Mouse (Mus musculus): Measurements from ENCODE around the gene Cd79a.

Gene Cd79a

DNA sequence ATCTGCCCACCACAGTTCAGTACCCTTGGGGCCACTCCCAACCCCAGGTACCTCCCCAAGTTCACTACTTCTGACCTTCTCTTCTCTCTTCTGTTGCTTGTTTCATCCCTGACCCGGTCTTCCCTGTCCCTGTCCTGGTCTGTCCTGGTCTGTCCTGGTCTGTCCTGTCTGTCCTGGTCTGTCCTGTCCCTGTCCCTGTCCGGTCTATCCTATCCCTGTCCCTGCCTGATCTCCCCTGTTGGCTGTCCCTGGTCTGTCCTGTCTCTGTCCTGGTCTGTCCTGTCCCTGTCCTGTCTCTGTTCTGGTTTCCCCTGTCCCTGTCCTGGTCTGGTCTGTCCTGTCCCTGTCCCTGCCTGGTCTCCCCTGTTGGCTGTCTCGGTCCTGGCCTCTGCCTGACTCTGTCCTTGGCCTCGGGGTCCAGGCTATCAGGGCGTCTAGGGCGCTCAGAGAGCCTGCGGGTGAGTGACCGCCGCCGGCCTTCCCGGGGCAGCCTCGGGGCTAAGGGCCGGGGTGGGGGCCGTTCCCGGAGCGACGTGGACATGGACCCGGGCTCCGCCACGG, 21.7 kb downstream of the Cd79a start:
- no peak for DNase-seq (ENCODE audit: low read depth, low spot score)

DNA sequence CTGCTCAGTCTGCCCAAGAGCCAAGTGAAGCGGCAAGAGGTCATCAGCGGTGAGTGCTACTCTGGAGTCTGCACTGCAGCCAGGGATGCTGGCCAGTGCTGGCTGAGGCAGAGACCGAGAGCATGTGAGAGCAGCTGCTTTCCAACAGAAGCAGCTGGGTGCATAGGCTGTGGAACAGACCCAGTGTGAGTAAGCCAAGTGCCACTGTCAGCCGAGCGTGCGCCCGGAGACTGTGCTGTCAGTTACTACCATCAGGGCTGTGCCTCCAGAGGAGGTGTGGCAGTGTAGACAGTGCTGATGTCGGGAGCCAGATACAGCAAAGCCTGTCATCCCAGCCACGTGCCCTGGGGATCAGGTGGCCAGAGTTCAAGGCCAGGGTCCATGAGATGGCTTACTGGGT, 22.5 kb downstream of the Cd79a start:
- DNase-seq (ENCODE audit: low read depth, low spot score), result no peak

GRCm38 (mm10) chr7:24930475-24930874, 33.3 kb downstream of the Cd79a start:
- DNase-seq (ENCODE audit: low read depth, low spot score), result no peak

DNA sequence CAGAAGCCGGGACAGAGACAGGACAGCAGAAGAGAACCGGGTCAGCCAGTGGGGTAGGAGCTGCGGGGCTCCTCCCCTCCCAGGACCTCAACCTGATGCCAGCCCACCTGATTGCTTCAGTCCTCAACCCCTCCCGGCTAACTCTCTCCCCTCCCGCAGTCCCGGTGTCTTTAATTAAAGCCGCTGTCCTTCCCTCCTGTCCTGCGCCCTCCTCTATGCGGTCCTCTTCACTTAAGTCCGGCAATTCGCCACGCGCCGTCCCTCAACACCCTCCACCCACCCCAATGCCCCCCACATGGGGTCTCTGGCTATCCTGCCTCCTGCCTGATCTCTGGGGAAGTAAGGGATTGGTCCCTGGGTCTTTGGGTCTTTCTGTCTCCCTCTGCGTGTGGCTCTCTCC, 34.5 kb downstream of the Cd79a start:
- DNase-seq (ENCODE audit: low read depth, low spot score), result no peak

DNA sequence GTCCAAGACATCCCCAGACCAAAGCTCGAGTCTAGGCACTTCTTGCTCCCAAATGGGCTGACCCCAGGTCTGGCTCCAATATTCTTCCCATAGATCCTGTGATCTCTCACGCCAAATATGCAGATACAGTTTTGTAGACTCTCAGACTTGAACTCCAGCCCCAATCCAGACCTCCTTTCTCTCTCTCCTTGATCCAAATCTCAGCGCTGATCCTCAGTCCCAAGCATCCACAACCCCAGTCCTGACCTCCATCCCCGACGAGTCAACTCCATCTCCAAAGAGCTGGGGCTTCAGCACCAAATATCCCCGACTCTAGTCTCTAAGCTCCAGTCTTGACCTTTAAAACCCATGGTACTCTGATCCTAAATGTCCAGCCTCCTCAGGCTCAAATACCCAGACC, 46.5 kb downstream of the Cd79a start:
- DNase-seq (ENCODE audit: low read depth, low spot score), result no peak

- DNase-seq (ENCODE audit: low read depth, low spot score), result peak; percentile 55
Observed at GRCm38 (mm10) chr7:24944257-24944950, 47.2 kb downstream of the Cd79a start, which contains the start of gene Gm4881. TSS of gene Gm4881 (minus strand) at chr7:24944494.

DNA sequence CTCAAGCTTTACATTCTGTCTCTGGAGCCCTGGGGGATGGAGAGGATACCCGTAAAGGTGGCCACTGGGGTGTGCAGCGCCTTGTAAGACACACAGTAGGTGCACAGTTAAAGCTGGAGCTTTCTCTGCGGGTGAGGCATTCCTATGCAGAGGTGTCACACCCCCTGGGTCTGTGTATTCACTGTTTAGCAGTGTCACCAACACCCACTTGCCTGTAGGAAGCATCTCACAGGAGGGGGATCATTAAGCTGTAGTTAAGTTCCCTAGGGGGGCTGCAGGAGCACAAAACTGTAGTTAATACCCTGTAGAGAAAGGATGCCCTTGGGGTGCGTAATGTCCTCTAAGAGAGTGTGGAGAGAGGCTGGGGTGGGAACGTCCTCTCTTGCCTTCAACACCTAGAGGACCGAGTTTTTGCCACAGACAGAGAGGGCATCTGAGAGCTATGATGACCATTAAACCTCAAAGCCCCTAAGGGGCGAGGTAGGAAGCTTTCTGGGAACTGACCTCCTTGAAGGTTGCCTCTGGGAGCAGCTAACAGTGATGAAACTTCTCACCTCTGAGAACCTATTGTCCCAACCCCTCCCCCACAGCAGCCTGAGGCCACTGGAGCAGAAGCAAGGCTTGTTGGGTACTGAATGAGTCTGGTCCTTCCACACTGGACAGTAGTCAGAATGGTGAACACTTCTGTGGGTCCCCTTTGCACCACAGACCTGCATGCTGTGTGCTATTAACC, 50.3 kb downstream of the Cd79a start:
- DNase-seq (ENCODE audit: low read depth, low spot score), result no peak

GRCm38 (mm10) chr7:24948774-24949173, 51.6 kb downstream of the Cd79a start:
- no peak for DNase-seq (ENCODE audit: low read depth, low spot score)

DNA sequence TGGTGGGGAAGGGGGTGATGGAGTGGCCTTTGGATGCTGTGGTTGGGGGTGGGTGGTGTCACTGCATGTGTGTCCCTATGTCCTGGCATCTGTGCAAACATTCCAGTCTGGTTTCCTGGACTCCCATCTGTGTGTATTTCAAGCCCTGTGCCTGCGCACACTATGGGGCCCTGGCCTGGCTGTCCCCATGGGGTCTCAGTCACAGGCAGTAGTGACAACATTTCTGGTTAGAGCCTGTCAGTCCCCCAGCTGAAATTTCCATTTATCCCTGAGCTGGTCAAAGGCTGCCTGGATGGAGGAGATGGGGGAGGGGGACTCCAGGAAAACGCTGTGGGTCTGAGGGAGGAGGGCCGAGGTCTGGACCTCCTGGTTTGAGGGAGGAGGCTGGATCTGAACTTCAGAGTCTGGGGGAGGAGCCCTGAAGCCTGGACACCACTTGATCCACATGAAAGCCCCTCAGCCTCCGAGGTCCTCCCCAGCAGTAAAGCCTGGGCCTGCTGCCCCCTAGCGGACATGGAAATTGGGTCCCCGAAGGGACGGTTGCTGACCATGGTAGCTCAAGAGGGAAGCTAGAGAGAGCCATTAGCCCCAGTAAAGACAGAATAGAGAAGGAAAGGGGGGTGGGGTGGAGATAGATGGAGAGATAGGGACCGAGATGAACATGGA, 52.9 kb downstream of the Cd79a start:
- DNase-seq (ENCODE audit: low read depth, low spot score), result peak; percentile 83
